Mouse (Mus musculus) splenic B cell, adult 2 months (primary cell): Measurements from ENCODE around the gene Tns2.
"Not testable (repeated sequence)": the region's sequence is repeated elsewhere in the genome, so short reads cannot be mapped to it uniquely, and the experiment has no call there.

ENCODE experiments used
- DNase-seq: peaks from one replicate; pipeline ENCODE4 v3.0.0-alpha.2; 2011; ENCODE audit warnings: low read depth, low spot score
- H3K27me3 ChIP-seq: 2 replicates; pipeline ENCODE4 v1.6.1; 2012; ENCODE audit warnings: mild to moderate bottlenecking, low read length, moderate library complexity, mixed read lengths; ENCODE audit not compliant: control insufficient read depth, poor library complexity, insufficient read depth, severe bottlenecking
- H3K36me3 ChIP-seq: 2 replicates; pipeline ENCODE4 v1.6.1; 2012; ENCODE audit warnings: mild to moderate bottlenecking, low read length, moderate library complexity, mixed read lengths; ENCODE audit not compliant: control insufficient read depth, poor library complexity, insufficient read depth, severe bottlenecking

The Tns2 gene

GRCm38 (mm10) chr15:102155006-102155405 is 54.8 kb downstream of the Tns2 start:
- not testable (repeated sequence) for DNase-seq, H3K27me3 ChIP-seq, H3K36me3 ChIP-seq

GRCm38 (mm10) chr15:102156836-102157235 is 56.6 kb downstream of the Tns2 start:
- no peak for DNase-seq
- Histone ChIP-seq H3K36me3 (no peaks in the 10 kb centered on the region), H3K27me3 (no peaks in the 10 kb centered on the region)

GRCm38 (mm10) chr15:102160415-102161060 is 60.3 kb downstream of the Tns2 start:
- Histone ChIP-seq H3K36me3 (no peaks in the 10 kb centered on the region), H3K27me3 (no peaks in the 10 kb centered on the region)
- no peak for DNase-seq

GRCm38 (mm10) chr15:102163900-102164693 is 63.9 kb downstream of the Tns2 start:
- DNase-seq: no peak
- Histone ChIP-seq H3K27me3 (no peaks in the 10 kb centered on the region), H3K36me3 (no peaks in the 10 kb centered on the region)

GRCm38 (mm10) chr15:102165468-102166100 is 65.4 kb downstream of the Tns2 start:
- Histone ChIP-seq H3K36me3 (no peaks in the 10 kb centered on the region), H3K27me3 (no peaks in the 10 kb centered on the region)
- no peak for DNase-seq
